Mouse (Mus musculus) liver, adult 2 months (tissue): Measurements from ENCODE around the gene Ctnnal1. TPM values are rescaled to one million over a fixed set of nuclear protein-coding genes. Genes with fewer than 3 reads are reported as not detected.

Experiments
- DNase-seq: peaks from one replicate; pipeline ENCODE4 v3.0.0-alpha.2; 2011; ENCODE audit warnings: low read depth, low spot score; ENCODE audit errors: extremely low read depth
- H3K27ac ChIP-seq: fragments of 200-500 bp; replicated peaks from 2 replicates; pipeline ENCODE4 v1.5.1; 2012; ENCODE audit warnings: low read depth, mild to moderate bottlenecking, control low read depth, inconsistent platforms, low read length; ENCODE audit not compliant: insufficient read depth
- H3K27me3 ChIP-seq: fragments of 200-500 bp; 2 replicates; pipeline ENCODE4 v1.6.1; 2012; ENCODE audit warnings: mild to moderate bottlenecking, moderate library complexity, low read length, inconsistent platforms; ENCODE audit not compliant: control insufficient read depth, insufficient read depth
- H3K36me3 ChIP-seq: fragments of 200-500 bp; 2 replicates; pipeline ENCODE4 v1.6.1; 2012; ENCODE audit warnings: low read length, inconsistent platforms; ENCODE audit not compliant: control insufficient read depth, insufficient read depth
- H3K4me1 ChIP-seq: fragments of 200-500 bp; 2 replicates; pipeline ENCODE4 v1.6.1; 2011; ENCODE audit warnings: low read length; ENCODE audit not compliant: control insufficient read depth, insufficient read depth
- H3K4me3 ChIP-seq: fragments of 200-500 bp; 2 replicates; pipeline ENCODE4 v1.5.1; 2011; ENCODE audit warnings: low read depth, mild to moderate bottlenecking, control low read depth, low read length, moderate library complexity; ENCODE audit not compliant: insufficient read depth
- H3K79me2 ChIP-seq: fragments of 200-500 bp; 2 replicates; pipeline ENCODE4 v1.6.1; 2012; ENCODE audit warnings: inconsistent platforms, mild to moderate bottlenecking, low read length, moderate library complexity; ENCODE audit not compliant: control insufficient read depth, insufficient read depth
- H3K9ac ChIP-seq: fragments of 200-500 bp; 2 replicates; pipeline ENCODE4 v1.6.1; 2012; ENCODE audit warnings: low read depth, mild to moderate bottlenecking, control low read depth, inconsistent platforms, low read length
- CTCF ChIP-seq: fragments of 200-500 bp; IDR thresholded peaks from 2 replicates; pipeline ENCODE4 v1.5.1; 2011; ENCODE audit warnings: low read depth, low read length, control low read depth
- POLR2A ChIP-seq: fragments of 200-500 bp; IDR thresholded peaks from 2 replicates; pipeline ENCODE4 v1.6.1; 2011; ENCODE audit warnings: low read length, control low read depth; ENCODE audit not compliant: insufficient read depth; ENCODE audit errors: extremely low read depth
- WGBS: fragments of 180-500 bp; shearing (Covaris S2); methylation state at CpG from one replicate; pipeline ENCODE4 v1.1.7; 2018; 5-methylcytosine and 5-hydroxymethylcytosine counted together
- polyA plus RNA-seq: library from polyadenylated mRNA; depleted of rRNA; stranded (reverse); fragments of >200 nt; gene quantifications from 2 replicates; pipeline ENCODE4 v1.2.3, GENCODE M21; 2012; rRNA removed
- total RNA-seq: library from RNA; depleted of rRNA; stranded (reverse); fragments of >200 nt; gene quantifications from 2 replicates; pipeline ENCODE4 v1.2.3, GENCODE M21; 2014; rRNA removed

Gene Ctnnal1
- total RNA-seq, result 3.4 and 3.9 TPM in 2 replicates
- 0.83 and 1.5 TPM in 2 replicates for polyA plus RNA-seq

DNA sequence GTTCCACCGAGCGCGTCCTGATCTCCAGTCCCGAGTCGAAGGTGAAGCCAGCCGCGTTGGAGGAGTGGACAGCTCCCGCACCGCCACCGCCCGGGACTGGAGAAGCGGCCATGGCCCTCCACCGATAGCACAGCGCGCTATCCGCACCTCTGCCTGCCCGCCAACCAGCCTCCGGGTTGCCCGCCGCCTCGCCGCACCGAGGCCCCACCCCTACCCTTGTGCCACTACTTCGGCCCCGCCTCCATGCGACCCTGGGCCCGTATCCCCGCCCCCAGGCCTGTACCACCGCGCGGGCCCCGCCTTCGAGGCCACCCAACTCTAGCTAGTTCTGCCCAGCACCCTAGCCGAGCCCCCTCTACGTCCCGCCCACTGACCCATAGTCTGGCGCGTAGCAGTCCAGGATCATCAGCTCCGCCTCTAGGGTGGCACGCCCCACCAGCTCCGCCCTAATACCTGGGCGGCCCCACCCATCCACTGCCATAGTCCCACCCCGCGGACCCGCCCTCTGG is at the start of gene Ctnnal1:
Ctnnal1 (minus strand) TSS at position 186 of the 509 bp plus-strand sequence.
- H3K4me3 ChIP-seq, result peak within 1 kb of the TSS; percentile 95
- H3K36me3 ChIP-seq, result peaks cover 2% of the 10 kb centered on the region; the same call in 1 of the 2 replicates
- no peaks in the 10 kb centered on the region for H3K27me3 ChIP-seq
- WGBS, result under 1% methylated on average over 43 of the region's 45 CpGs
- peak; percentile 85 for DNase-seq
- peak within 1 kb of the TSS; percentile 42; the same call in 1 of the 2 replicates for H3K27ac ChIP-seq
- peaks cover 5% of the 10 kb centered on the region for H3K4me1 ChIP-seq
- no peaks in the 10 kb centered on the region for H3K79me2 ChIP-seq
- TF ChIP-seq CTCF, result no peak
- peak; percentile 58 for TF ChIP-seq POLR2A
- peak within 1 kb of the TSS; percentile 87 for H3K9ac ChIP-seq

DNA sequence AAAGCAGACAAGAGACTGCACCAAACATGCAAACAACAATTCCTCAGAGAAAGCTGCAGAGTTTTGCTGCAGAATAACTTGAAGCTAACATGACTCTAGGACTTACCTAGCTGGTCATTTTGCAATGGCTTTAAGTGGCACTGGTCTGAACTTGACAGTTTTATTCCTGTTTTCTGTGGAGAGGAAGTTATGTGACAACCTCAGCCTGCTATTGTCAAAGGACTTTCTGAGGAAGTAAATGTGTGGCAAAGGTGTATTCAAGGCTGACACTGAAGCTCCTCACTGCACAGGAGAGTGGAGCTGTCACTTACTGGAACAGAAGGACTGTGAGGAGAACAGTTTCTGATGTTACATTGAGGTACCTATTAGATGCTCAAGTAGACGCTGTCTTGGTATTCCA is 49.8 kb upstream of the Ctnnal1 start:
- Histone ChIP-seq H3K9ac (no peak overlapping the region), H3K27me3 (no peaks in the 10 kb centered on the region), H3K79me2 (no peaks in the 10 kb centered on the region), H3K4me3 (no peak overlapping the region), H3K36me3 (peaks cover 59% of the 10 kb centered on the region), H3K27ac (no peak overlapping the region), H3K4me1 (no peaks in the 10 kb centered on the region)
- TF ChIP-seq CTCF, result no peak
- no peak for TF ChIP-seq POLR2A
- no peak for DNase-seq
- WGBS, result 100% methylated on average over 1 of the region's 1 CpGs

DNA sequence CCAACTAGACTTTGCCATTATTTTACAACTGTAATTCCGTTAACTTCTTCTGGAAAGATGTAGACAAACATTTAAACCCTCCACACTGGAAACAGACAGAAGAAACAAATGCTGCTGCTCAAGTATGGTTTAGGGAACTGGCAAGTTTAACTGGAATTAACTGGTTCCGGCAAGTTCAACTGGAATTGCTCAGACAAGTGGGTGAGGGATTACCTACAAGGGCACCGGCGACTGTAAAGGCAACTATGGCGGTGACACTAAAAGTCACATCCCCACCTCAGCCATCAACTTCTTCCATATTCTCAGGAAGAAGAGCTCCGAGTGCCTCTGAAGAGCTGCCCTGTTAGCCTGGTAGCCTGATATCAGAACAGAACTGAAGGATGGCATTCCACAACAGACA is 49.4 kb upstream of the Ctnnal1 start:
- no peak for DNase-seq
- H3K9ac ChIP-seq, result no peak overlapping the region
- H3K36me3 ChIP-seq, result peaks cover 63% of the 10 kb centered on the region
- TF ChIP-seq POLR2A (no peak), CTCF (no peak)
- no peaks in the 10 kb centered on the region for H3K4me1 ChIP-seq
- WGBS, result 94% methylated on average over 6 of the region's 6 CpGs
- no peaks in the 10 kb centered on the region for H3K27me3 ChIP-seq
- no peak overlapping the region for H3K27ac ChIP-seq
- no peak overlapping the region for H3K4me3 ChIP-seq
- H3K79me2 ChIP-seq, result no peaks in the 10 kb centered on the region

DNA sequence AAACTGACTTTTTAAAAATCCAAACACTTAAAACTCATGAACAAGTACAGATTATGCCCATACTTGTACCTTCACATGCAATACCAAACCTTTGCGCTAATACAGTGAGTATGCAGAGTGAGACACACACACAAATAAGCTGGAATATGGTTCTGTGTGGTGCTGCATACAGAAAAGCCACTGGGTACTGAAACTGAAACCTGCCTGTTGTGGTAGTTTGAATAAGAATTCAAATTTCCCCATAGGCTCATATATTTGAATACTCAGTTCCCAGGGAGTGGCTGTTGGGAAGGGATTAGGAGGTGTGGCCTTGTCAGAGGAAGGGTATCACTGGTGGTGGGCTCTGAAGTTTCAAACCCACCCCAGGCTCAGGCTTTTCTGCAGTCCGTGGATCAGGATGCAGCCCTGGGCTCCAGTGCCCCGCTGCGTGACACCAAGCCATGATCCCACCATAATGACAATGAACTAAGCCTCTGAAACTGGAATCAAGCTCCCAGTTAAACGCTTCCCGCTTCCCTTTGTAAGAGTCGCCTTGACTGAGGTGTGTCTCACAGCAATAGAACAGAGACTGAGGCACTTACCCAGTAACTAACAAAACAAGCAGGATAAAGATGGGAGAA is 47.5 kb upstream of the Ctnnal1 start:
- H3K79me2 ChIP-seq, result no peaks in the 10 kb centered on the region
- no peaks in the 10 kb centered on the region for H3K27me3 ChIP-seq
- no peak overlapping the region for H3K4me3 ChIP-seq
- H3K9ac ChIP-seq, result no peak overlapping the region
- no peak overlapping the region for H3K27ac ChIP-seq
- no peaks in the 10 kb centered on the region for H3K4me1 ChIP-seq
- TF ChIP-seq CTCF, result no peak
- TF ChIP-seq POLR2A, result no peak
- DNase-seq, result no peak
- peaks cover 66% of the 10 kb centered on the region for H3K36me3 ChIP-seq
- 97% methylated on average over 7 of the region's 7 CpGs for WGBS

DNA sequence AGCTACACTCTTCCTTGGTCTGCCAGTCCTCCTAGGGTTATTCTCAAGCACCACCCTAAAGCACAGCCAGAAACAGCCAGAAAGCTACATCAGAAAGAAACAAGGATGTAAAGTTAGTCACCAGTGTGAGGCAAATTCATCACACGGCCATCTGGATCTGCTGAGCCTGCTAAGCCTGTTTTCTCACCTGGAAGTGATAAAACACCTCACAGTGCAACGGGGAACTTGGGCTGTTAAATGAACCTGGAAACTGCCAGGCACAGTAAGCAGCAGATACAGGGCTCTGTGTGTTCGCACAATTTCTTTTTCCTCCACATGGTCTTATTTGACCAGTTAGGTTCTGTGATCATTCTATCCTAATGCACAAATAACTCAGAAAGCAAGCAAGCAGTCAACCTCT is 44.6 kb upstream of the Ctnnal1 start:
- TF ChIP-seq POLR2A (no peak), CTCF (no peak)
- H3K4me3 ChIP-seq, result no peak overlapping the region
- no peak overlapping the region for H3K9ac ChIP-seq
- H3K79me2 ChIP-seq, result no peaks in the 10 kb centered on the region
- 96% methylated on average over 3 of the region's 3 CpGs for WGBS
- H3K36me3 ChIP-seq, result peaks cover 59% of the 10 kb centered on the region
- H3K27me3 ChIP-seq, result no peaks in the 10 kb centered on the region
- no peak for DNase-seq
- no peak overlapping the region for H3K27ac ChIP-seq
- H3K4me1 ChIP-seq, result no peaks in the 10 kb centered on the region

DNA sequence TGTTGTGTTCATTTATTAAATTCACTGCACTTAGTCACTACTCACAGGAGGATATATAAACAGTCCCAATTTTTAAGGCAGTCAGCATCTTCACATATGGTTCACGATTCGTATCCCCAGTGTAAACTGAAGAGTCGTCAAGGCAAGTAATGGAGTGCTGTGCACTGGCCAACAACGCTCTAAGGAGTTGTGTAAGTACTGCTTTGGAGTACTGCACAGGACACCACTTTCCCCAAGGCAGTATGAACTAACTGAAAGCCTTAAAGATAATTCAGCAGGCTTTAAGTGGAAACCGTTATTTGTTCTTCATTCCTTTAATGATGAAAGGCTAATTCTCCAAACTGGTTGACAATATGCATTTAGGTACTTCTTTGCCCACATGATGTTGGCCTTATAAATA is 42.7 kb upstream of the Ctnnal1 start:
- H3K27me3 ChIP-seq, result no peaks in the 10 kb centered on the region
- H3K4me1 ChIP-seq, result no peaks in the 10 kb centered on the region
- H3K36me3 ChIP-seq, result peaks cover 61% of the 10 kb centered on the region
- H3K9ac ChIP-seq, result no peak overlapping the region
- TF ChIP-seq POLR2A (no peak), CTCF (no peak)
- no peak overlapping the region for H3K27ac ChIP-seq
- no peak overlapping the region for H3K4me3 ChIP-seq
- 94% methylated on average over 5 of the region's 5 CpGs for WGBS
- no peaks in the 10 kb centered on the region for H3K79me2 ChIP-seq
- DNase-seq, result no peak
